Mouse (Mus musculus): ENCODE measurements around the gene 2610301B20Rik. TPM values are rescaled to one million over a fixed set of nuclear protein-coding genes. Genes with fewer than 3 reads are reported as not detected.

Gene 2610301B20Rik
- polyA plus RNA-seq, 1 experiment from 2014 or later, result 32.6 TPM

DNA sequence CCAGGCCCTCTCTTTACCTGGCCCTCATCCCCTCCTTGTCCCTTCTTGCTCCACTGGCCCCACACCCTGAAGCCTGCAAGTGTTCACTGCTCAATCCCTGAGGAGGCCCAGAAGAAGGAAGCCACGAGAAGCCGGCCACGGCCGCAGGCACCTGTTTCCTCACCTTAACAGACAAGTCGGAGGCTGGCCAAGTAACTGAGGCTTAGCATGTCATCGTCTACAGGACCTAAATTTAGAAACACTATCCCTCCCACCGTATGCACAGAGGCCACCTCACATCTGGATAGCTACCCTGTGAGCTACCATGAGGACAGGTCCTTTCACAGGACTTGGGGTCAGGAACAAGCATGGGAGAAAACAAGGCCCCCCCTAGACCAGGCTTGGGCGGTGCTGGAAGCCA, 44.1 kb downstream of the 2610301B20Rik start:
- Histone ChIP-seq H3K9me3 (ENCODE audit: control insufficient read depth, low read length) (no peaks in the 10 kb centered on the region), H3K27me3 (ENCODE audit: control insufficient read depth, insufficient read depth, low read depth, low read length) (no peaks in the 10 kb centered on the region), H3K36me3 (ENCODE audit: control insufficient read depth, insufficient read depth, low read length) (no peaks in the 10 kb centered on the region), H3K9ac (ENCODE audit: low read length) (no peak overlapping the region), H3K4me2 (ENCODE audit: low read depth, low read length) (no peak overlapping the region), H3K27ac (ENCODE audit: low read length) (no peak overlapping the region), H3K4me3 (ENCODE audit: low read length) (no peak overlapping the region), H3K4me1 (replicated peaks; ENCODE audit: control insufficient read depth, insufficient read depth, low read length) (no peaks in the 10 kb centered on the region)
- no peak for ATAC-seq (ENCODE audit: low read depth)
- WGBS, result 80% methylated on average over 8 of the region's 8 CpGs

DNA sequence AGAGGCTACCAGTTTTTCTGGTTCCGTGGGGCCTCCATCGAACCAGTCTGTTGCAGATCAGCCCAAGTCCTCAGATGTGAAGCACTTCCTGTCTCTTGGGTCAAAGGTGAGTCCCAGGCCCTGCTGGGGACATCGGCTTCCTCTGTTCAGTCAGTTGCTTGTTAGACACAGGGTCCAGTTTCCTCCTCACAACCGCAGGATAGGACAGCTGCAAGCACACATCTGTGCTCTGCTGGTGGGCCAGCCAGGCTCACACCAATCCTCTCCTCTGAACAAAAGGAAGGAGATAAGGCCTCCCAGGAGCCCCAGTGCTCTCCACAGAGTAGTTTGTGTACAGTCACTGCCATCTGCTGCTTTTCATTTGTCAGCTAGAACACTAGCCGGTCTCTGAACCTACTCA, 44.8 kb downstream of the 2610301B20Rik start:
- H3K4me3 ChIP-seq (ENCODE audit: low read length), result no peak overlapping the region
- H3K27ac ChIP-seq (ENCODE audit: low read length), result no peak overlapping the region
- H3K9ac ChIP-seq (ENCODE audit: low read length), result no peak overlapping the region
- no peak overlapping the region for H3K4me2 ChIP-seq (ENCODE audit: low read depth, low read length)
- ATAC-seq (ENCODE audit: low read depth), result no peak
- H3K36me3 ChIP-seq (ENCODE audit: control insufficient read depth, insufficient read depth, low read length), result no peaks in the 10 kb centered on the region
- no peaks in the 10 kb centered on the region for H3K9me3 ChIP-seq (ENCODE audit: control insufficient read depth, low read length)
- H3K4me1 ChIP-seq (replicated peaks; ENCODE audit: control insufficient read depth, insufficient read depth, low read length), result no peaks in the 10 kb centered on the region
- WGBS, result 32% methylated on average over 5 of the region's 5 CpGs
- H3K27me3 ChIP-seq (ENCODE audit: control insufficient read depth, insufficient read depth, low read depth, low read length), result no peaks in the 10 kb centered on the region

DNA sequence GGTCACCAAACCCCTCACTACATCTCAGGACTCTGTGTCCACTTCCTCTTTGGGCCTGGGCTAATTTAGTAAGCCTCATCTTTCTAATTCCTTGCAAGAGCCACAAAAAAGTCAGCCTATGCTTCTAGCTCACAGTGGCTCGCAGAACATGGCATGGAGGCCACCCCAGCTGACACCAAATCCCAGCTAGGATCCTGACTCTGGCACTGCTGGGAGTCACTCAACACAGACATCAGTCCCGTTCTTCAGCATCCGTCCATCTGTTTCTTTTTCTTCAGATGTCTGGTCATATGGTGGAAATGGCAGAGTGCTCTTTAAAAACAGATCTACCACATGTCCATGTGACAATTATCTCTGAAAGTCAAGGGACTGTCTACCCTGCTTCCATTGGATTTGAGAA, 45.2 kb downstream of the 2610301B20Rik start:
- ATAC-seq (ENCODE audit: low read depth), result no peak
- Histone ChIP-seq H3K27me3 (ENCODE audit: control insufficient read depth, insufficient read depth, low read depth, low read length) (no peaks in the 10 kb centered on the region), H3K4me1 (replicated peaks; ENCODE audit: control insufficient read depth, insufficient read depth, low read length) (no peaks in the 10 kb centered on the region), H3K9ac (ENCODE audit: low read length) (no peak overlapping the region), H3K4me2 (ENCODE audit: low read depth, low read length) (no peak overlapping the region), H3K4me3 (ENCODE audit: low read length) (no peak overlapping the region), H3K9me3 (ENCODE audit: control insufficient read depth, low read length) (no peaks in the 10 kb centered on the region), H3K36me3 (ENCODE audit: control insufficient read depth, insufficient read depth, low read length) (no peaks in the 10 kb centered on the region), H3K27ac (ENCODE audit: low read length) (no peak overlapping the region)
- 83% methylated on average over 3 of the region's 3 CpGs for WGBS

DNA sequence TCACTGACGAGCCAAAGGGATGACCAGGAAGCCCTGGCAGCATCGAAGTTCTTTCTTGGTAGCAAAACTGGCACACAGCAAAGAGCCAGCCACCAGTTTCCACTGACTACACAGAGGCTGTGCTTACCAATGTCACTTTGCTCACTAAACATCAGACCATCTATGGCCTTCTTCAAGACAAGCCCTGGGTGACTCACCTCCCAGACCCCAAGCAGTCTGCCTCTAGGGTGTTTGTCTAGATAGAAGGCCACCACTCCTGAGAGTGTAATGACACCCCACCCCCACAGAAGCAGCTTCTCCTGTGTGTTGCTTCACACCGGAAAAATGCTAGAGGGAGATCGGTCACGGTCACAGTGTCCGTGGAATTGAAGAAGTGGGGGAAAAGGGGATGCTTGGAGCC, 45.7 kb downstream of the 2610301B20Rik start:
- Histone ChIP-seq H3K27ac (ENCODE audit: low read length) (no peak overlapping the region), H3K36me3 (ENCODE audit: control insufficient read depth, insufficient read depth, low read length) (no peaks in the 10 kb centered on the region), H3K4me3 (ENCODE audit: low read length) (no peak overlapping the region), H3K9me3 (ENCODE audit: control insufficient read depth, low read length) (no peaks in the 10 kb centered on the region), H3K9ac (ENCODE audit: low read length) (no peak overlapping the region), H3K27me3 (ENCODE audit: control insufficient read depth, insufficient read depth, low read depth, low read length) (no peaks in the 10 kb centered on the region), H3K4me2 (ENCODE audit: low read depth, low read length) (no peak overlapping the region), H3K4me1 (replicated peaks; ENCODE audit: control insufficient read depth, insufficient read depth, low read length) (no peaks in the 10 kb centered on the region)
- 83% methylated on average over 6 of the region's 6 CpGs for WGBS
- ATAC-seq (ENCODE audit: low read depth), result no peak

DNA sequence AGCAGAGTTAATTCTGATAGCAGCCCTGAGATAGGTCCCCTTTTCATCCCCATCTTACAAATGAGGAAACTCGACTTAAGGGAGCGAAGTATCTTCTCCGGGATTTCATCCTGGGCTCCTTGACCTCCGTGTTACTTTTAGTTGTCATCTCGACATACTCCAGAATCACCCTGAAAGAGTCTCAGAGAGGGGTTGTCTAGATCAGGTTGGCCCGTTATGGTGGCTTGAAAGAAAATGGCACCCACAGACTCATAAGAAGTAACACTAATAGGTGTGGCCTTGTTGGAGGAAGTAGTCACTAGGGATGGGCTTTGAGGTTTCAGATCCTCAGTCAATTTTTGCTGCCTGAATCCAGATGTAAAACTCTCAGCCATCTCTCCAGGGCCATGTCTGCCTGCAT, 46.3 kb downstream of the 2610301B20Rik start:
- 86% methylated on average over 6 of the region's 6 CpGs for WGBS
- no peak for ATAC-seq (ENCODE audit: low read depth)
- H3K4me3 ChIP-seq (ENCODE audit: low read length), result no peak overlapping the region
- H3K9me3 ChIP-seq (ENCODE audit: control insufficient read depth, low read length), result no peaks in the 10 kb centered on the region
- H3K27ac ChIP-seq (ENCODE audit: low read length), result no peak overlapping the region
- H3K4me2 ChIP-seq (ENCODE audit: low read depth, low read length), result no peak overlapping the region
- no peaks in the 10 kb centered on the region for H3K4me1 ChIP-seq (replicated peaks; ENCODE audit: control insufficient read depth, insufficient read depth, low read length)
- no peak overlapping the region for H3K9ac ChIP-seq (ENCODE audit: low read length)
- H3K36me3 ChIP-seq (ENCODE audit: control insufficient read depth, insufficient read depth, low read length), result no peaks in the 10 kb centered on the region
- H3K27me3 ChIP-seq (ENCODE audit: control insufficient read depth, insufficient read depth, low read depth, low read length), result no peaks in the 10 kb centered on the region

DNA sequence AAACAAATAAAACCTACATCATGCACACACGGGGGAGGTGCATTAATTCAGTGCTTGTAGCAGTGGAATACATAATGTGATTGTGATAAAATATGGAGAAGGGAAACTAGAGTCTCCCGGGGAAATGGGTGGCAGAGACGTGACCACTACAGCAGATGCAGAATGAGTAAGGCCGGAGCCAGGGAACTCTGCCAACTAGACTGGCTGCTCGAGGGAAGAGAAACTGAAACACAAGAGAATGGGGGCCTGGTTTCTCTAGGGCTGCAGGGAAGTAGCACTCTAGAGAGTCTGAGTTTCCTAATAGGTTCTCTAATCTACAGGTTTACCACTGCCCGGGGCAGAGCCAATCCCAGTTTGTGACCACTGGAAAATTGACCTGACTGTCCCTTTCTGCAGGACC, 48.9 kb downstream of the 2610301B20Rik start:
- H3K4me3 ChIP-seq (ENCODE audit: low read length), result no peak overlapping the region
- no peaks in the 10 kb centered on the region for H3K9me3 ChIP-seq (ENCODE audit: control insufficient read depth, low read length)
- H3K27ac ChIP-seq (ENCODE audit: low read length), result no peak overlapping the region
- 27% methylated on average over 6 of the region's 6 CpGs for WGBS
- H3K36me3 ChIP-seq (ENCODE audit: control insufficient read depth, insufficient read depth, low read length), result no peaks in the 10 kb centered on the region
- H3K9ac ChIP-seq (ENCODE audit: low read length), result no peak overlapping the region; the same call in 1 of the 2 replicates
- peak; percentile 74 for ATAC-seq (ENCODE audit: low read depth)
- no peak overlapping the region for H3K4me2 ChIP-seq (ENCODE audit: low read depth, low read length)
- no peaks in the 10 kb centered on the region for H3K27me3 ChIP-seq (ENCODE audit: control insufficient read depth, insufficient read depth, low read depth, low read length)
- H3K4me1 ChIP-seq (replicated peaks; ENCODE audit: control insufficient read depth, insufficient read depth, low read length), result no peaks in the 10 kb centered on the region

DNA sequence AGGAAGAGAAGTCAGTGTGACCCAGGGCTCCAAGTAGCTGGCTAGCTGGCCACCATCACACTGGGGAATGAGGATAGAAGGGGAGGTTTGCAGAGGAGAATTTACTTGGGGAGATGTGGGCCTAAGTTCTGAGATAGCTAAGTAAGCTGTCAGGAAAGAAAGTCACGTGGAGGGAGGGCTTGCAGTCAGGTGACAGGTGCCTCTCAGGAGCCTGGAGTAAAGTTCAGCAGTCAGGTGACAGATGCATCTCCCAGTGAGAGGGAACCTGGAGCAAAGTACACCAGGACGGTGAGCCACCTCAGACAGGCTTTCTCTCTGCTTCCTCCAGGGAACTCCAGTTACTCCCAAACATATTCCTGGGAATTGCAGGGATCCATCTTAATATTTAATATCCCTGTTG, 49.8 kb downstream of the 2610301B20Rik start:
- ATAC-seq (ENCODE audit: low read depth), result no peak
- Histone ChIP-seq H3K27ac (ENCODE audit: low read length) (no peak overlapping the region), H3K36me3 (ENCODE audit: control insufficient read depth, insufficient read depth, low read length) (no peaks in the 10 kb centered on the region), H3K9ac (ENCODE audit: low read length) (no peak overlapping the region), H3K4me1 (replicated peaks; ENCODE audit: control insufficient read depth, insufficient read depth, low read length) (no peaks in the 10 kb centered on the region), H3K4me3 (ENCODE audit: low read length) (no peak overlapping the region), H3K27me3 (ENCODE audit: control insufficient read depth, insufficient read depth, low read depth, low read length) (no peaks in the 10 kb centered on the region), H3K9me3 (ENCODE audit: control insufficient read depth, low read length) (no peaks in the 10 kb centered on the region), H3K4me2 (ENCODE audit: low read depth, low read length) (no peak overlapping the region)
- WGBS, result 56% methylated on average over 2 of the region's 2 CpGs

DNA sequence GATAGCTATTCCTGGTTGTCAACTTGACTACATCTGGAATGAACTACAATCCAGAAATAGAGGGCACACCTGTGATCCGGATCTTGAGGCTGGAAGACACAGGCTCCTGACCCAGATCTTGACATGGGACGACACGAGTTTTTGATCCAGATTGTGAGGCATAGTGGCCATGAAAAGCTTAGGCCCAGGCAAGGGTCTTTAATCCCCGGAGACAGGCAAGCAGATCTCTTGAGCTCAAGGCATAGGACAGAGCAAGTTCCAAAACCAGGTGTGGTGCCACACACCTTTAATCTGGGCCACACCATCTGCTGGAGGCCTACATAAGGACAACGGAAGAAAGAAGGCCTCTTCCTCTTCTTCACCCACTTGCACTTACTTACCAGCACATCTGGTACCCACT, 50.2 kb downstream of the 2610301B20Rik start:
- Histone ChIP-seq H3K36me3 (ENCODE audit: control insufficient read depth, insufficient read depth, low read length) (no peaks in the 10 kb centered on the region), H3K4me3 (ENCODE audit: low read length) (no peak overlapping the region), H3K9ac (ENCODE audit: low read length) (no peak overlapping the region), H3K9me3 (ENCODE audit: control insufficient read depth, low read length) (no peaks in the 10 kb centered on the region), H3K4me2 (ENCODE audit: low read depth, low read length) (no peak overlapping the region), H3K4me1 (replicated peaks; ENCODE audit: control insufficient read depth, insufficient read depth, low read length) (no peaks in the 10 kb centered on the region), H3K27ac (ENCODE audit: low read length) (no peak overlapping the region), H3K27me3 (ENCODE audit: control insufficient read depth, insufficient read depth, low read depth, low read length) (no peaks in the 10 kb centered on the region)
- ATAC-seq (ENCODE audit: low read depth), result no peak
- WGBS, result 82% methylated on average over 5 of the region's 5 CpGs

DNA sequence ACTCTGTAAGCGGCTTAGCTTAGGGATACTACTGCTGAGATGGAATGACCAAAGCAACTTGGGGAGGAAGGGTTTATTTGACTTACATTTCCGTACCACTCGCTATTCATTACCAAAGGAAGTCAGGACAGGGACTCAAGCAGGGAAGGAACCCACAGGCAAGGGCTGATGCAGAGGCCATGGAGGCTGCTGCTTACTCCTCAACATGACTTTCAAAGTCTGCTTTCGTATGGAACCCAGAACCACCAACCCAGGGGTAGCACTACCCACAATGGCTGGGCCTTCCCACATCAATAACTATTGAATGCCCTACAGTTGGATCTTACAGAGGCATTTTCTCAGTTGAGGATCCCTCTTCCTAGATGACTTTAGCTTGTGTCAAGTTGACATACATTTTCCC, 52.1 kb downstream of the 2610301B20Rik start:
- Histone ChIP-seq H3K4me1 (replicated peaks; ENCODE audit: control insufficient read depth, insufficient read depth, low read length) (no peaks in the 10 kb centered on the region), H3K27ac (ENCODE audit: low read length) (no peak overlapping the region), H3K9me3 (ENCODE audit: control insufficient read depth, low read length) (no peaks in the 10 kb centered on the region), H3K9ac (ENCODE audit: low read length) (no peak overlapping the region), H3K36me3 (ENCODE audit: control insufficient read depth, insufficient read depth, low read length) (no peaks in the 10 kb centered on the region), H3K4me3 (ENCODE audit: low read length) (no peak overlapping the region), H3K27me3 (ENCODE audit: control insufficient read depth, insufficient read depth, low read depth, low read length) (no peaks in the 10 kb centered on the region), H3K4me2 (ENCODE audit: low read depth, low read length) (no peak overlapping the region)
- 82% methylated on average over 4 of the region's 4 CpGs for WGBS
- no peak for ATAC-seq (ENCODE audit: low read depth)

DNA sequence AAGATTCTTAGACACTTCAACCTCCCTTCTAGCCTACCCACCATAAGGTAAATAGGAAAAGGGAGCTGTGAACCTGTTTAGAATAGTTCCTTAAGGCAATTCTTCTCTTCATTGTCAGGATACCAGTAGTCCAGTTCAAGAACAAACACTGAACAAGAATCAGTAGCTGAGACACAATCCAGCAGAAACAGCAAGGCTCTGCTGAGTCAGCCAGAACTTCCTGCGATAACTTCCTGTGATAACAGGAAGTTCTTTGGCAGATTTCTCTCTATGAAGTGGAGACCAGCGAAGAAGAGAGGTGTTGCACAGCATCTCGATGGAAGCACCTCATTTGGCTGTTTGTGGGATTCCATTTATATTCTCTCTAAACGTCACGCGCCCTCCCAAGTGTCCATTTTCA, 53.9 kb downstream of the 2610301B20Rik start:
- no peak for ATAC-seq (ENCODE audit: low read depth)

More for the DNA sequence above, 53.9 kb downstream of the 2610301B20Rik start:
- Histone ChIP-seq H3K4me3 (ENCODE audit: low read length) (no peak overlapping the region), H3K27ac (ENCODE audit: low read length) (no peak overlapping the region), H3K4me2 (ENCODE audit: low read depth, low read length) (no peak overlapping the region), H3K9me3 (ENCODE audit: control insufficient read depth, low read length) (no peaks in the 10 kb centered on the region), H3K27me3 (ENCODE audit: control insufficient read depth, insufficient read depth, low read depth, low read length) (no peaks in the 10 kb centered on the region), H3K9ac (ENCODE audit: low read length) (no peak overlapping the region), H3K36me3 (ENCODE audit: control insufficient read depth, insufficient read depth, low read length) (no peaks in the 10 kb centered on the region), H3K4me1 (replicated peaks; ENCODE audit: control insufficient read depth, insufficient read depth, low read length) (no peaks in the 10 kb centered on the region)
- WGBS, result 83% methylated on average over 6 of the region's 6 CpGs

Data from lung, embryonic 16.5 days (tissue).